Mouse (Mus musculus) ovary, postnatal 10 days (tissue): ENCODE measurements around the gene Kcnj14.

Experiments used
- DNase-seq: peaks from one replicate; pipeline ENCODE4 v3.0.0; 2022; ENCODE audit warnings: low spot score

The Kcnj14 gene

DNA sequence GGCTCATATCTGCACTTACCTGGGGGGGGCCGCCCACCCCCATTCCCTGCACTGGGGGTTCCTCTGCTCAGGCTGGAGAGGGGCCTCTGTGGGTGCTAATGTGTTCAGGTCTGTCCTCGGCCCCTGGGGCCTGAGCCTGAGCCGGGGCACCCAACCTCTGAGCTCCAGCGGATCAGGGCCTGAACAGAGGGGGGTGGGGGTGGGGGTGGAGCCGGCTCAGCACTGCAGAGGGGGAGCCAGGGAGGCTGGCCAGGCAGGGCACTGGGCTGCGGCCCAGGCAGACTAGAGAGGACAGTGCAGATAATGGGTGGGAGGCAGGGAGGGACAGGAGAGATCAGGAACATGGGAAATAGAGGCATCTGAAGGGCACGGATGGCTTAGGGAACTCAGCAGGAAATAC is at the start of gene Kcnj14:
Gene Kcnj14, minus strand, starts transcription at position 185 of the 400 bp plus-strand sequence.
- DNase-seq: no peak

DNA sequence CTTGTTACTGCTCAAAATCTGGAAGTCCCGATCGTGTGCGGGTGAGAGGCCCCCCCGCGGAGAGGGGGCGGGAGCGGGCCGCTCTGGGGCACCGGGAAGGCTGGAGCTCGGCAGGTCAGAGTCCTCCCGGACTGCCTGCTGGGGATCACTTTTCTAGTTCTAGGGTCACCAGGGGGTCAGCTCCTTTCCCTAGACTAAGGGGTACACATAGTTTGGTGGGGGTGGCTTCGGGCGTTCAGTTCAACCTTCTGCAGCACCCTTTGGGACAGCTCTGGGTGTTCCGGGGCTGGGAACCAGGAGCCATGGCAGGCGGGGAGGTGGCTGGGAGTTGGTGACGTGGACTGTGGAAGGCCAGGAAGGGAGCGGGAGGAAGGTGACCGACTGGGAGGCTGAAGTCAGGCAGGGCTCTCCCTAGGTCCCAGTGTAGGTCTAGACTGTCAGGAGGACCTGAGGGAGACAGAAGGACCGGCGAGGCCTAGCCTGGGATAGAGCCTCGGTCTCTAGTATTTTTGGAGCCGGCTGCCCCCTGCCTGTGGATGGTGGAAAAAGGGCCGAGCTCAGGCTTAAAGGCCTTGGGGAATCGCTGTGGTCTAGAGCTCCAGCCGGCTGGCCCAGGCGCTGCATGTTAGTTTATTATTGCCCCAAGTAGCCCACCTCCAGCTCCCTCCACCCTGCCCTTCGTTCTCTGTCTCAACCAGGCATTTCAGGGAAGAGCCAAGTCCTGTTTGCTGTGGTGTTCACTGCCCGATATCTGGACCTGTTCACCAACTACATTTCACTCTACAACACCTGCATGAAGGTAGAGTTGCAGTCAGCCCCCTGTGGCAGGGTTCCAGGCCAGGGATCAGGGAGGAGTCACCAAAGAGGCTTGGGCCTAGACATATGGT is 48.7 kb upstream of the Kcnj14 start:
- peak; percentile 49 for DNase-seq

DNA sequence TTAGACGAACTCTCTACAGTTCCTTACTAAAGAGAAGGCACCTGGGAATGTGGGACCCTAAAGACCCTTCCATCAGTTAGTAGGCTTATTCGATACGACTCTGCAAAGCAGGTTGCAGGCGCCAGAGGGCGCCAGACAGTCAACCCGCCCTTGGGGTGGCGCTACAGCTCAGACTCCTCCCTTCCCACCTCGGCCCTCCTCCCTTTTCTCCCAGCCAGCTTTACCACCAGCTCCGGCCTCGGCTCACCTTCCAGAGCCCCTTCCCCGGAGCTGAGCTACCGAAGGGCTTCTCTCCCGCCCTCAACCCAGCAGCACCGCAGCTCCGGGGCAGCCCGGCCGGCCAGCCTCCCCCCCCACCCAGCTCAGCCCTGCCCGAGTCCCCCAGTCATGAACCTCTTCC is 48.0 kb upstream of the Kcnj14 start, which contains the start of gene Kdelr1:
Gene Kdelr1, plus strand, starts transcription at position 149 of the 400 bp plus-strand sequence.
- peak; percentile 83 for DNase-seq

DNA sequence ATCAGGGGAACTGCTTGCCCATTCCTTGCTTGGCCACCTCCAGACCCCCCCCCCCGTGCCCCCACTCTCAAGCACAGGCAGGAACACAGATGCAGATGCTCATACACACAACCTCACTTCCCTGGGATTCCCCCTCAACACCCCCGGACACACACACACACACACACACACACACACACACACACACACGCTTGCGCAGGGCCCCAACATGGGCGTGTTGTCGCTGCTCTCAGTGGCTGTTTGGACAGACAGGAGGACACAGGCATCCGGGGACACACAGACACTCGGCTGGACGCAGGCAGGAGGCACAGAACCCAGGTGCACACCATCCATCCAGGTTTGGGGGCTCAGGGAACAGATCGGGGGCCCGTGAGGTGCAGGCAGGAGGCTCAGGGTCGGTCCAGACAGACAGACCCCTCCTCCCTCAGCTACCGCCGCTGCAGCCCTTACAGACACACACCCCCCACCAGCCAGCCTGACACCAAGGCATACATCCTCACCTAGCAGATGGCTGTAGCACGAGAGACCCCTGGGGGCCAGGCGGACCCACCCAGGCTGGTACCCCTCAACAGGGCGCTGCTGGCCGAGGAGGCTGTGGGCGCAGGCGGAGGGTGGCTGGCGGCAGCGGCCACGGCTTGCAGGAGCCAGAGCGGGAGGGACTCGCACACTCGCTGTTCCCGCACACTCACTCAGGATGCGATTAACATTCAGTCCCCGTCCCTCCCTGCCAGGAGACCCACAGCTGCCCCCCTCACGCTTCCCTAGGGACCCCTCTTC is 45.9 kb upstream of the Kcnj14 start:
- DNase-seq: no peak

DNA sequence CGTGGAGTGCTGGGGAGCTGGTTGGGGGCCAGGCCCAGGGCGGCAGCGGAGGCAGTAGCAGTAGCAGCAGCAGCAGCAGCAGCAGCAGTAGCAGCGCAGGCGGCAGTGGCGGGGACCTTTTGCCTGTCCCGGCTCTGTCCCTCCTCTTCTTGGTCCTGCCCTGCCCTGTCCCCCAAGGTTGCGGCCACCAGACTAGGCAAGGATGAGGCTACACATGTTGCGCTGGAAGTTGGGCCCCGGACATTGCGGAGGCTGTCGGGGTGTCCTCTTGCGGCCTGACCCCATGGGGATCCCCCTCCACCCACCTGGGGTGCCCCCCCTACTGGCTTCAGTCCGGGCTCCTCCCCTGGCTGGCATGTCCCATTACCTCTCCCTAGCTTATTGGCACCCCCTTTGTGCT is 45.2 kb upstream of the Kcnj14 start:
- DNase-seq: no peak

DNA sequence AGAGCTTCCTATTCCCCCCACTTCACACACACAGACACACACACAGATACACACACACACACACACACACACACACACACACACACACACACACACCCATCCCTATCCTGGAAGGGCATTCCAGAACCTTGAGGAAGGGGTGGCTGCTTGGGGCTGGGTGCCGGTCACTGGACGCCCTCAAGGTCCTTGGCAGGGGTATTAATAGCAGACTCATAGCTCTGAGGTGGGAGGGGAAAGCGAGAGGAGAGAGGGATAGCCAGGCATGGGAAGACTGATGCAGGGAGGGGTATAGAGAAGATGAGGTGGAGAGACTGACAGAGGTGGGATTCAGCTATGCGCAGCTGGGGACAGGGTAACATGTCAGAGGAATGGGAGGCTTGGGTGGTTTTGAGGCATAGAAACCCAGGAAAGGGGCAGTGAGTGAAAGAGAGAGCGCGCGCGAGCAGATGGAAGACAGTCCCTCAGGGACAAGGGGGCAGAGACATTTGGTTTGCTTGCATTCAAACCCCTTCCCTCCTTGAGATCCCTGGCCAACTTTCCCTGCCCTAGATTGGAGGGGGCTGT is 44.6 kb upstream of the Kcnj14 start:
- DNase-seq: no peak

DNA sequence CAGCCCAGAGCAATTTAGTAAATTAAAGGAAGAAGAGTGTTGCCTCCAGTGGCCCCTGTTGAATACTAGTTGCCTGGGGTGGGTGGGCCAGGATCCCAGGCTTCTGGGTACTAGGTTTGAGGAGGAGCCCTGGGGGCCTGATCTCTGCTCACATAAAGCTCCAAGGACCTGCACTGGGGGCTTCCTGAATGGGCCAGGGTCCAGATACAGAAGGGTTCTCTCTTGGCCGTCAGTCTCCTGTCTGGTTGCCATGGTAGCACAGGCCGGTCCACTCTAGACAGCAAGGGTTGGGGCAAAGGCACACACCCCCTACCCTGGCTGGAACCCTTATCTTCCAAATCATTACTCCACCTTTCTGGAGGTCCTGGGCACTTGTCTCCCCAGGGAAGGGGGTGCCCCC is 43.3 kb upstream of the Kcnj14 start:
- no peak for DNase-seq

DNA sequence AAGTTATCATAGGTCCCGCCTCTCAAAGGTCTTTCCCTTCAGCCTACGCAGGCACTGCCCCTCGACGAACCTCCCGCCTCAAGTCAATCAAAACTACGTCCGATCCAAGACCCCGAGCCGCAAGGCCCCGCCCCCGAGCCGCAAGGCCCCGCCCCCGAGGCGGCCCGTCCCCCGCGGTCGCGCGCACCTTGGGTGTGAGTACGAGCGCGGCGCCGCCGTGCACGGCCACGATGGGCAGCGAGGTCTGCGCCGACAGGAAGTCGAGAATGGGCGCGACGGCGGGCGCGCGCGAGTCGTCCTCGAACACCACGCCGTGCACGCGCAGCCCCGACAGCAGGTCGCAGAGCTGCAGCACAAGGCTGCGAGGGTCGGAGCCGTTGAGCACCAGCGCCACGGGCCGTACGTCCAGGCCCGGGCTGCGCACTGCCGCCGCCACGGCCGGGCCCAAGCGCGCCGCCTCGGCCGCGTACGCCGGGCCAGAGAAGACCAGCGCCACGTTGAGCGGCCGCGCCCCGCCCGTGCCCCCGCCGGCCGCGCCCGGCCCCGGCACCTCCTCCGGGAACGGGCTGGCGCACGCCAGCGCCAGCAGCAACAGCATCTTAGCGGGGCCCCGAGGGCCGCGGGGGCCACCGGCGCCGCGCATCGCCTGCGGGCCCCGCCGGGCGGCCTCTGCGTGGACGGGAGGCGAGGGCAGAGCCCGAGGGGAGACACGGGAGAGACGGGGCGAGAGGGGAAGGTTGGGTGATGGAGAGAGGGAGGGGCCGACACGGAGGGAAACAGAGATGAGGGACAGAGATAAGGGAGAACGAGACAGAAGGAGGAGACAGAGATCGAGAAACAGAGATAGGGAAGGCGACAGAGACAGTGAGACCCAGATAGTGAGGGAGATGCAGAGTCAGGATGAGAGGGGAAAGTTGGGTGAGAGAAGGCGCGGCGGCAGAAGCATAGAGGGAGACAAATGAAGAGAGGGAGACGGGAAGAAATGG is 41.6 kb upstream of the Kcnj14 start:
- peak; percentile 87 for DNase-seq

DNA sequence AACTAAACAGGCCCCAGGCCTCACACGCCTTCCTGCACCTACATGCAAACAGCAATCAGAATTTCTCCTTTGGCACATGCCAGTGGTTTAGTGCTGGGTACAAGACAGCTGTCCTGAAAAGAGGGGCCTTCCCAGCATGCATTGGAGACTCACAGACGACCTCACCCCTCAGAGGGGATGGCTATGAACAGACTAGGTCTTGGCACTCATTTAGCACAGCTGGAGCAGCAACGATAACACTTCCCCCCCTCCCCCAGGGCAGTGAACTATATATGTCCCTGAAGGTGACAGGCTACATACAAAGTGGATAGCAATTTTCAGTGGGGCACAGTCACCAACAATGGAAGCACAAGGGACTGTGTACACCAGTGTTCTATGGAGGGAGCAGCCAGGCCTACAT is 39.9 kb upstream of the Kcnj14 start:
- no peak for DNase-seq

DNA sequence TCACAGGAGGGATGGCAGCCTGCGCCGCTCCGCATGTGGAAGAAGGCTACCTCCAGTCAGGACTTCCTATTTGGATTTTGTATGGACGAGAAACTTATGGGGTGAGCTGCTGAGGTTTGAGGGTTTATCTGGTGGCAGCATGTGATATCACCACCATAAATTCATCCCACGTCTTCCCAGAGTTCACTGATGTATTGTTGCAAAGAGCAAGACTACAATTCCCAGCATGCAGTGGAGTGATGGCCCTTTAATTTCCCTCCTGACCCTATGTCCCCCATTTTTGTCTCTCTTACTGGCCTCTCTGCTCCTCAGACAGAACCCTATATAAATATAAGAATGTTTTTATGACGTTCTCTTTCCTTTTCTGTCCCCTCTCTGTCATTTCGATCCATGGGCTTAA is 38.2 kb upstream of the Kcnj14 start:
- DNase-seq: no peak

DNA sequence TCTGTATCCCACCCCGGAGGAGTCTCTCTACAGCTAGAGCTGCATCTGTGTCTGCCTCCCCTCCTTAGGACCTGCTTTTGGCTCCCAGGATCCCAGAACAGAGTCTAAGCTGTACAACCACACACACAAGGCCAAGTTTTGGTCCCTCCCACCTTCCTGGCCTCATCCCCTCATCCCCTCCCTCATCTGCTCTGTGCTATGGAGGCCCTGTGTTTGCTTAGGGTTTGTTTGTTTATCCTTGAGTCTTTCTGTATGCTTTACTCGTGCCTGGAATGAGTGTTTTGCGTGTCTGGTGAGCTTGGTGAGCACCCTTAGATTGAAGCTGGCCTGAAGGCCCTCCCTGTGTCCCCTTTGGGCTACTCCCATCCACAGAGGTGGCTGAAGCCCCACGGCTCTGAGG is 34.4 kb upstream of the Kcnj14 start:
- no peak for DNase-seq

DNA sequence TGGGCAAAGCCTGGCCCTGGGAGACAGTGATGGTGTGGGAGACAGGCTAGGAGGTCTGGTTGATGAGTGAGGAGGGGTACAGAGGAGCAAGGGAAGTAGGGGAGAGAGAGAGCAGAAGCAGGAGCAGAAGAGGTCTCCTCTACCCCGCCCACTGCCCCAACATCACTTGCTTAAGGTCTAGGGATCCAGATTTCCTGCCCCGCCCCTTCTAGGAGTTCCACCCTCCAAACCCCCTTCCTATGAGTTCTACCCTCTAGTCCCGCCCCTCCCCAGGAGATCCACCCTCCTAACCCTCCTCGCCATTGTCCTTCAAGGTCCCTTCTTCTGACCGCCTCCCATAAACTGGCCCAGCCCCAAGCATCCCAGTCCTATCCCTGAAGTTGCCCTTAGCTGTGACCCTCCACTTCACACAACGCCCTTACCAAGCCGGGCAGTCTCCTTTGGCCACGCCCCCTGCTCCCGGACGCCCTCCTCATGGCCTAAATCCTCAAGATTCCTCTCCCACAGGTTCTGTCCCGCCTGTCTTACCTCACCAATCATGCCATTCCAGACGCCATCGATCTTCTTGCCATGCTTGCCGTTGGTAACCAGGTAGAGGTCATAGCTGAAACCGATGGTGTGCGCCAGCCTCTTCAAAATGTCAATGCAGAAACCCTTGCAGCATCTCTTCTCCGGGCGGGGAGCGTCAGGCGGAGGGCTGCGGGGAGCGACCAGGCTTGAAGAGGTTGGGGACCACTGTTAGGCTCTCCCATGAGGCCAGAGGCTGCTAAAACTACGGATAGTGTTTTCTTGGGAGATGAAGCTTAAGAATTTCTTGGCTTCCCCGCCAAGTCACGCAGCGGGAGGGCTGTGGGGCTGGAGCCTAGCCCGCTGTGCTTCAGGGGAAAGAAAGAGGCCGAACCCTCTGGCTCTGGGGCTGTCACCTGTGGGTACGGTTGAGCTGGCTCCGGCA is 32.6 kb upstream of the Kcnj14 start:
- DNase-seq: no peak

DNA sequence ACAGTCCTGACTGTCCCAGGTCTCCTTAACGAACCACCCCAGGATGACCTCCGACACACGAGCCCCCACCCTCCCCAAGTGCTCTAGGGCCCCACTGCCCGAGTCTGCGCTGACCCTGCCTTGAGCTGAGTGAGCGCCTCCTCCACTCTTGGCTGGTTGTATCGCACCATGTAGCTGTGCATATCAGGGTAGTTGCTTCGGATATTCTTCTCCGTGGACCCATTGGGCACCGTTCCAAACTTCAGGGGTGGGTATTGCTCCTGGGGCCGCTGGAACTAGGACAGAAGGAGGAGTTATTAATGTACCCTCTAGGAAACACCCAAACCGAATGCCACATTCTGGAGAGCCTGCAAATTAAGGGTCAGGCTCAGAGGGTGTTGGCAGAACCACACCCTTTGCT is 28.5 kb upstream of the Kcnj14 start:
- no peak for DNase-seq

DNA sequence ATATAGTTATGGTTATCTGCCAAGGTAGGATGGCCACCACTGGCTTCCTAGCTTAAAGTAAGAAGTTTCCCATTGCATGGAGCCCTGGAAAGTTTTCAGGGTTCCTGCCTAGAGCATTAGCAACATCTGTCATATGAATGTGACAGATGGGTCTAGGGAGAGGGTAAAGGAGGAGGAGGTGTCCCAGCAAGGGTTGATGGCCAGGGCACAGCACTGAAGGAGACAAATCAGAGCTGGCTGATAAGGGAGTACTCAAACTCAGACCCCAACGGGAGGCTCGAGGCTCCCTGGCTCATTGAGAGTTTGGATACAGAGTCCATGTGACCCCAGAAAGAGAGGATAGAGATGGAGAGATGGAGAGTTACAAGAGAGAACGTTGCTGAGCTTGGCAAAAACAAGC is 26.1 kb upstream of the Kcnj14 start:
- no peak for DNase-seq

DNA sequence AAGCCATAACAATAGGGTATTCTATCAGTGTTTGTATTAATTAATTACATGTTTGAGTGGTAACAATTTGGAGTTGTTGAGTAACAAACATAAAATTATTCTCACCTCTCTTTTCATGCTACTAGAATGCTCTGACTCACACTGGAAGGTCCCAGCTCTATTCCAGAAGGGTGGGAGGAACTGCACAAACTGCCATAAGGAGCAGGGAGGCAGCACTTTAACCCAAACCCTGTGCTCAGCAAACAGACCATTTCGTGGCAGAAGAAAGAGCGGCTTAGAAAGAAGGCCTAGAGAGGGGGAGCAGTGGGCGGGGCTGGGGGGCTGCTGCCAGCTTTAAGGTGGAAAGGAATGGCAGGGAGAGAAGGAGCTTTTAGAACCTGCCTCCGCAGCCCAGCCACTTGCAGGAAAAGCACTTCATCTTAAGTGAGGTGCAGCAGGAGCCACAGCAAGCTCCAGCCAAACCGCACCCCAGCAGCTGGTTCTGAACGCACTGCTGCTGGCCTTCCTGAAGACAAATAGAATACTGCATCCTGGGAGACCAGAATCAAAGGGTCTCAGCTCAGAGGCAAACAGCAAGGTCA is 24.0 kb upstream of the Kcnj14 start:
- no peak for DNase-seq

DNA sequence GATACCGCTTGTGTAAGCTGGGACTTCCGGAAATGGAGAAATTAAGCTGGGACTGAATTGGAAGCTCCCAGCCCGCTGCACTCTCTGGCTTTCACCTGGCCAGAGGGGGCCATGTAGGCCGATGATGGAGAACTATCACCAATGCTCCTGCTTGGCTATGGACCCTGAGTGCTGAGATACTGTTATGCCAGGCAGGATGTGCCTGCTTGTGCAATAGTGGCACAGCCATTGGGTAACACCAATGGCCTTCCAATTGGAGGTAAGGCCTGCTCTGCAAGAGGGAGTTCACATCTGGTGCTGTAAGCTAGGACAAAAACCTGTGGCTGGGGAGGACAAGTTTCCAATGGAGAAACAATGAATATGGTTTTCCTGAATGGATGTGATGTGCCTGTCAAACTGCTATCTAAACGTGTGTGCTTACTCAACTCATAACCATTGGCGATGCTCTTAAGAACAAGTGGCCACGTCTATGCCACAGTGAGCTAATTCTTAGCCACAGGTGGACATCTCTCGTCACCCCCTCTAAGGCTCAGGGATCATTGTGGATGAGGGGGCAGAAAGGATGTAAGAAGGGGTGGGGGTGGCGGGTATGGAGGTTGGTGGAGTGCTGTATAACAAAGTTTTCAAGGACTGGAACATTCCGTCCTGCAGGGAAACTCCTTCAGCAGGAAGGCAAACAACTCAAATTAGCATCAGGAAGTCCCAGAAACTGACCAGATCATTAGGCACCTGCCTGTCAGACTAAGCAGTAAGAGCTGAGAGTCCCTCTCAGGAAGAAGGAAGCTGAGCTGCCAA is 18.6 kb upstream of the Kcnj14 start:
- DNase-seq: no peak

DNA sequence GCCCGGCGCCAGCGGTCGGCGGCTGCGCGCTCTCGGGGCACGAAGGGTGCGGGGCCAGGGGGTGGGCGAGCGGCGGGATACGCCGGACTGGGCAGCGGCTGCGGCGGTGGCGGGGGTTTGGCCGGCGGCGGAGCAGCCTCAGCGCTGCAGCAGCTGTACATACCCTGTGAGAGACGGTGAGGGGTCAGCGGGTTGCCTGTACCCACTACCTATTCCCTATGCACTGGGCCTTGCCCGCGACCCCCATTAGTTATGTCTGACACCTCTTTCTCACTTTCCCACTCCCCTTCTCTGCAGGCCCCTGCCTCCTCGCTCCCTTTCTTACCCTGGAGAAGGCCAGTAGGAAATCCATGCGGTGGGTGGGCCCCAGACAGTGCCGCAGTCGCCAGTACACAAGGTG is 9.3 kb upstream of the Kcnj14 start:
- DNase-seq: no peak

DNA sequence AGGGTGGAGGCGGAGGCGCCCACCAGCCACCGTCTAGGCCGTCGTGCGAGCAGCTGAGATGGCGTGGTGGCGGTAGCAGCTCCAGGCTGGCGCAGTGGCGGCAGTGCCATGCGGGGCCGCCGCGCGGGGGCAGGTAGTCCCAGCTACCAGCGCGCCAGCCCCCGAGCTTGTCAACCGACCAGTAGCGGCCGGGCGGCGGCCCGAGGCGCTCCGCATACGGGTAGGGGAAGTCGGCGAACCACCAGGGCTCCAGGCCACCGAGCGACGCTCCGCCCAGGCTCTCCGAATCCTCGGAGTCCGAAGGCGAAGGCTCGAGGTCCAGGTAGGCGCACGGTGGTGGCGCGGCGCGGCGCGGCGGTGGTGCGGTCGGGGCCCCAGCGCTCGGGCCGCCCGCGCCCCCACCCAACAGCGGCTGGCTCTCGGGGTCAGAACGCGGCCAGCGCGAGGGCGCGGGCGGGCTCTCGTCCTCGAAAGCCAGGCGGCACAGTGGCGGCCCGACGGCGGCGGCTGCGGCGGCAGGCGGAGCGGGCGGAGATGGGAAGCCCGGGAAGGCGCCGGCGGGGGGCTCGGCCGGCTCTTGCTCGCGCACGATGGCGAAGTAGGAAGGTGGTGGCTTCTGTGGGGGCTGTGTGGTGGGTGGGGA is 8.7 kb upstream of the Kcnj14 start:
- DNase-seq: no peak

DNA sequence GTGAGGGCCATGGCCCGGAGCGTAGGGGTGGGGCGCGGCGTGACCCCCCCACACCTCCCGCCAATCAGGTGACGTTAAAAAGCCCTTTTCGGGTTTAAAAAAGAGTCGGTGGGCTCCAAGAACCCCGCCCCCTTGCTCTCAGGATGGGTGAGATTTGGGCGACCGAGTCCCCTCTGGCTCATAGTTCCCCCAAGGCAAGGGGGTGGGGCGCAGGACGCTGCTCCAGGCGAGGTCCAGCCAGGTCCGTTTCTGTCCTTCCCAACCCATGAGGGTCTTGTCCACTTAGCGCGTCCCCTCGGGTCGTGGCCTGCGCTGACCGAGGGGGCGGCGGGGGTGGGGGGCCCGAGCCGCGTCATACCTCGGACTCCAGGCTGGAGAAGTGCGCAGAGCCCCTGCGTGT is 7.8 kb upstream of the Kcnj14 start:
- no peak for DNase-seq
